Mouse (Mus musculus) spleen, adult 2 months (tissue): ENCODE results near the gene Six1.

Source experiments
- CTCF ChIP-seq: fragments of 200-500 bp; IDR thresholded peaks from 2 replicates; pipeline ENCODE4 v1.5.1; 2011; ENCODE audit warnings: mild to moderate bottlenecking, inconsistent platforms; ENCODE audit not compliant: insufficient read depth, insufficient read length, insufficient replicate concordance; ENCODE audit errors: extremely low read depth
- POLR2A ChIP-seq: fragments of 200-500 bp; IDR thresholded peaks from 2 replicates; pipeline ENCODE4 v1.6.1; 2011; ENCODE audit warnings: low read depth, low read length, inconsistent platforms

GRCm38 (mm10) chr12:73087086-73087485 is 33.4 kb upstream of the Six1 start:
- no peak for TF ChIP-seq CTCF
- TF ChIP-seq POLR2A: no peak
